Mouse (Mus musculus) heart, postnatal 0 days (tissue): ENCODE results near the gene Nav2.

Source experiments
- CTCF ChIP-seq: IDR thresholded peaks from 2 replicates; pipeline ENCODE4 v1.5.1; 2016; ENCODE audit warnings: antibody characterized with exemption, control low read depth, low read depth
- EP300 ChIP-seq: IDR thresholded peaks from 2 replicates; pipeline ENCODE4 v1.6.1; 2016; ENCODE audit warnings: antibody characterized with exemption, low read depth

DNA sequence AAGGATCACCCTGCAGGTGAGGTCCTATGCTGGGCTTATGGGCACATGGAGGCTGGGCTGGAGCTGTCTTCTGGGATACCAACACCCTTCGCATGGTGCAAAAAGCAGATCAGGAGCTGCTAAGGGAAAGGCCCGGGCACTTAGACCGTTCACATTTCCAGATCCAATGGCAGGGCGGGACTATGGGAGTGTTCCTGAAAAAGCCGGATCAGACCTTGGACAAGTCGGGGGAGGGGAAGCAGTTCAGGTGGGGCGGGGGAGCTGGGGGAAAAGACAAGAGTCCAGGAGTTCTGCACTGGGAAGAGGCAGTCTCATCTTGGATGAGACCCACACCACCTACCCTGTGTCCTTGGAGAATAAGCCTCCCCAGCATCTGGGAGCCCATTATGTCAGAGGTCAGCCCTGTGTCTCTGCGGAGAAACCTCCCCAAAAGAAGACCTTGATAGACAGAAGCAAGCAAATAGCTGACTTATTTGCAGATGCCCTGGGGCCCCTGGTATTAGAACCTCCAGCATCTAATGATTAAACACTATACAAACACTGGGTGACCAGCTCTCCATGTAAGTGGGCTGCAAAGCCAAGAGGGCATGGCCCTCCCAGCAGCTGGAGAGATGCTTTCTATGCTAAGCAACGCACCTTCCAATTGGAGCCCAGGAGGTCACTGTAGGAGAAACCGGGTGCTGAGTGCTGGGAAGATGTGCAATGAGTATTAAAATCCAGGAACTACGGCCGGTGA, 597.7 kb downstream of the Nav2 start:
- TF ChIP-seq CTCF (no peak), EP300 (no peak)
